Mouse (Mus musculus): Measurements from ENCODE around the gene Pde3a.

The Pde3a gene

DNA sequence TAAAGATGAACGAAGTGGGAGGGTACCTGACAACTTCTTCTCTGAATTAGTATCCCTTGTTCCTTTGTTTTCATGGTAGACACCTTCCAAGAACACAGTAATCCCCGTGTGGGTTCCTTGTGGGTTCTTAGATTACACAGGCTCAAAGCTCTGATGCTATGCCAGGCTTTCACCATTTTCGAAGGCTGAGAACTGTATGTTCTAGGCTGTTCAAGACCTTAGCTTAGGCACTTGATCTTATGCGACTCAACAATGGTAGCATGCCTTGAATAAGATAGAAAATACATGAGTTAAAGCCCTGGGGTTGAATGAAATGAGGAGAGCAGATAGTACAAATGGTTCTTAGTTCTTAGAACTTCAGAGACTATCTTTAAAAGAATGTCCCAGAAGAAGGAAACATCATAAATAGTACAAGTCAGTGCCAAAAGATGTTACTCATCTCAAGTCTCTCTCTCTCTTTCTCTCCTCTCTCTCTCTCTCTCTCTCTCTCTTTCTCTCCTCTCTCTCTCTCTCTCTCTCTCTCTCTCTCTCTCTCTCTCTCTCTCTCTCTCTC, 83.6 kb downstream of the Pde3a start:
- DNase-seq = no peak

DNA sequence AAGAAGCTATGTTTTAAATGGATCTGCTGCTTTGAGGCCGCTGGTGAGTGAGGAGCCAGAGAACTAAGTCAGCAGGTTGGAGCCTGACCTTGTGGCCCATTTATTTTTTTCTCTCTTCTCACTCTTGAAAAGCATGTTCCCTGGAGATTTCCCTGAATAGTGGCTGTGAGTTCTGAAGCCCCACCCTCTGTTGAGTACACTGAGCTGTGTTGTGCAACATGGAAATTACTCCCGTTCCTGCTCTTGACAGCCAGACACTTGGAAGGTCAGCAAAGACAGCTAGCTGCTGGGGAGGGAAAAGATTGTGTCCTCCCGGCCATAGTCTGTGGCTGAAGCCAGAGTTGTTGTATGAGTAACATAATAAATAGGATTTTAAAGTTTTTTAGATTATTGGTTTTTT, 84.2 kb downstream of the Pde3a start:
- DNase-seq = peak; percentile 74

DNA sequence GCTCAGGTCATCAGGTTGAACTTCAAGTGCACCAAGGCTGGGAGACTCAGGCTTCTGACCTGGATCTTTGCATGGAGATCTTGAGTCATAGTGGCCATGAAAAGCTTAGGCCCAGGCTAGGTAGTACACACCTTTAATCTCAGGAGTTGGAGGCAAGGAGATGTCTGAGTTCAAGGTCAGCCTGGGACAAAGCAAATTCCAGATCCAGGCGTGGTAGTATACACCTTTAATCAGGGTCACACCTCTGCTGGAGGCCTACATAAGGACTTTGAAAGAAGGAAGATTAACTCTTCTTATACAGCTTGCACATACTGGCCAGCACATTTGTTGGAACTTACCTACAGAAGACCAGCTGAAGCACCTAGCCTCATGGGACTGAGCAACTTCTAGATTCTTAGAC, 86.8 kb downstream of the Pde3a start:
- no peak for DNase-seq

DNA sequence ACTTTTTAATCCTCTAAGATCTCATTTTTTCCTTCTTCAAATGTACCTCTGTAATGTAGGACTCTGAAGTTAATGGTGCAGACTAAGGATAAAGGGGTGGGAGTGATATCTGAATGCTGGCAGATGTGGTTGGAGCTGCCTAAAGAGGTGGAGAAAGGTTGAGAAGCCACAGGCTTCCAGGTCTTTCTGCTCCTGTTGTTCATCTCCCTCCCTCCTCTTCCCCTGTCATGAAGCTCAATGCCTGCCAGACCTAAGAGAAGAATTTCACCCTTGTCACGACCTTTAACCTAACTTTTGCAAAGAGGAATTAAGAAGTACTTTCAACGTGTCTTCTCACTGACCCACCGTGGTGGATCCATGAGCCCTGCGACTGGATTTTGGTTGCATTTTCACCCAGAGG, 87.4 kb downstream of the Pde3a start:
- no peak for DNase-seq

DNA sequence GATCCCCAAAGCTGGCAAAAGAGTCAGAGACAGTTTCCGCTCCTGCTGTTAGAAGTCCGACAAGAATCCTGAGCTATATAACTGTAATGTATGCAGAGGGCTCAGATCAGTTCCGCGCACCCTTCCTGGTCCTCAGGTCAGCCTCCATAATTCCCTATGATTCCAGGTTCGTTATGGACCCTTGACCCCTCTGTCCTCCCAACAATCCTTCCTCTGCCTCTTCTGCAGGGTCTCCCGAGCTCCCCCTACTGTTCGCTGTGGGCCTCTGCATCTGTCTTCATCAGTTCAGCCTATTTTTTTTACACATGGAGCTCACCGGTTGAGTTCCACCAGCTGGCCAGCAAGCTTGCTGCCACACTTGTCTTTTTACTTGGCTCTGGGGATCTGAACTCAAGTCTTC, 88.6 kb downstream of the Pde3a start:
- DNase-seq = no peak

DNA sequence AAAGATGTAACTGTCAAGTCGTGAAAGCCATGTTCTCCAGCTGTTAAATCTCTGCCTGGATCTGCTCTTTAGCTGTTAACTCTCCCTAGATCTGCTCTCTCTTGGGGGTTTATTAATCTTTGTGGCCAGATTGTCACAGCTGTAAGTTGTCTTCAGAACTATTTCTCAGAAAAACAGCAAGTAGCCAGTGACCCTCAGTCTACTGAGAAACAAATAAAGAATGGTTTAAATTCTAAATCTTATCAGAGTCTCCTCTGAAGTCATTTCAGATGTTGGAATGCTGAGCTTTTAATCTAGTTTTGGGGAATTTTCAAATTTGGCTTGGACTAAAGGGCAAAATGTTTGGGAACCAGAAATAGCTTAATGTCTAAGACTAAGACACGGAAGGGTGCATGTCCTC, 92.3 kb downstream of the Pde3a start:
- no peak for DNase-seq

DNA sequence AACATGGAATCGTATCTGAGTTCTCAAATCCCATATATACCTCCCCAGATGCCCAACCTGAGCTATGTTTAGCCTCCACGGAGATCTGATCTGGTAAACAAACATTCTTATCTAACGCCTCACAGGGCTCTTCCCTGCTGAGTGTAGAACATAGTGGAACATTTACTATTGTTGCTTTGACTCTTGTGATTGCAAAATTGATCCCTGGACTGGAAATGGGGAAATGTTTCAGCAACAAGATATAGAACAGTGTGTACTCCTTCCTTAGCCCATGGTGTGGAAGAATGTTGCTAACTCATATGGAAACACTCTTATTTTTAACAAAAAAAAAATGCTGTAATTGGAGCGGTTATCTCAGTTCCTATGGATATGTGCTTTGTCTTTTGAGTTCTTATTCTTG, 98.8 kb downstream of the Pde3a start:
- DNase-seq = no peak

DNA sequence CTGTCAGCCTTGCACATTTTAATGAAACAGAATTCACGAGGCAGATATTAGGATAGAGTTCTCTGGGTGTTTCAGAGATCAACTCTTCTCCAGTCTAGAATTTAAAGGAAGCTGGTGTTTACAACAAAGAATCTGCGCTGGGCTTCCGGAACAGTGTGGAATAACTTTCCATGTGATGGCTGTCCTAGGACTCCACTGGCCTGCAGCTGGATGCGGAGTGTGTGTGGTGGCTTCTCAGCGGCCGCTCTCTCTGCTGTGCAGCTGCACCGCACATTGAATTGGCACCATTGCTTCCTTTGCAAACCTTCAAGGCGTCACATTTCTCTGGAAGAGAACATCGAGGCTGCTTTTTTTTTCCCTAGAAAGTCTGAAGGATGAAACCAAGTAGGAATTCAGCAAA, 99.5 kb downstream of the Pde3a start:
- DNase-seq = no peak

DNA sequence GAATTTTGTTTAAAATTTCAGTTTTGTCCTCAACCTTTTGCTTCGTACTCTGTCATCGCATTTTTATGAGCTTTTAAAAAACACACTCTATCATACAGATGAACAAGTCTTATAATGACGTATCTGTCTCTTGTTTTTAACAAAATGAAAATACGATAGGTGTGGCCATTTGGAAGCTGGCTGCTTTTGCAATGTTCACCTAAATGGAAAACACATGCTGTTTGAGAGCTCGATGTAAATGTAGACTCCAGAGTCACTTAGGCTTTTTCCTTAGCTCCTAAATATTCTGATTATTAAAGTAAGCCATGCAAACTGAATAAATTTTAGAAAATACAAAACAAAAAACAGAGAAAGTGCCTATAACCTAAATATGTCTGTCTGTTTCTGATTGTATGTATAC, 101.2 kb downstream of the Pde3a start:
- DNase-seq = no peak

DNA sequence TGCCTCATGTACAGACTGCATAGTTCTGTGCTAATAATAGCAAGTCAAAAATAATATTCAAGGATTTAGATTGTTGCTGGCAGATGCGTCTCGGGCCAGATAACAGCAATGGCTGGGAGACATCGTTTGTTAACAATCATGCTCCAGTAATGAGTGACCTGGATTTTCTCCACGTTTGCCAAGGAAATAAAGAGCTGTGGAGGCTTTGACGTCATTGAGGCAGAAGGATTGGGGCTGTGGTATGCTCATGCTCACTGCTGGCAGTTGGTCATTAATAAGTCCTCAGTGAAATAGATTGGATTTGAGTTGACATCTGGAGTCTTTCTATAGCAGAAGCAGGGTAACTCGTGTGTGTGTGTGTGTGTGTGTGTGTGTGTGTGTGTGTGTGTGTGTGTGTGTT, 103.2 kb downstream of the Pde3a start:
- no peak for DNase-seq

DNA sequence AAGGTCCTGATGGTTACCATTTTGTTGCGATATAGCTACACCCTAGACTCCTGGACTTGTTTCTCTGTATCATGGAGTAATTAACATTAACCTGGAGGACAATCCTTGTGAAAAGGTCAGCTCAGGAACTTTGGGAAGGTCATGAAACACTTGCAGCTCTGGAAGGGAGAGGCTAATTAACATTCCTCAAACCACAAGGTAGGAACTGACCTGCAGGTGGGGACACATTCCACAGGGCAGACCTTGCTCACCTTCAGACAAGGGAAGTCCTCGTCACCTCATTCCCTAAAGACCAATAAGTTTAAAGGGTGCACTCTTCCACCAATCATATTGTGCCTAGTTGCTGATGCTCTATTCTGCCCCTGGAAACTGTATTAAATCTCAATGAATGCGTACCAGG, 114.6 kb downstream of the Pde3a start:
- no peak for DNase-seq

DNA sequence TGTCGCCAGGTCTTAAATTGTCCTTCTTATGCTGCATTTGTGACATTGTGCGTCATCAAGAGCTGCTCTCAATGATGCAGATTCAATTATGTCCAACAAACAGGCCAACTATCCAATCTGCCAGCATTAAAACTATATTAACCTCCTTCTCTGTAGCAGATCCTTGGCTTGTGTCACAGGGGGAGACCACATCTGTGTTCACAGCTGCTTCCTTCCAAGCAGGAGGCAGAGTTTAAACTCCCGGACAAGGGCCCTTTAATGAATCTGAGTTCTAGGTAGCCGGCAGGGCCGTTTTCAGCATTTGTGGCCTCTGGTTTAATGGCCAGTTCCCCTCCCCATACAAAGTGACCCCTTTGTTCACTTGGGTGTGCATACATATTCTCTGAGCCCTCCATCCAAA, 118.0 kb downstream of the Pde3a start:
- DNase-seq = no peak

DNA sequence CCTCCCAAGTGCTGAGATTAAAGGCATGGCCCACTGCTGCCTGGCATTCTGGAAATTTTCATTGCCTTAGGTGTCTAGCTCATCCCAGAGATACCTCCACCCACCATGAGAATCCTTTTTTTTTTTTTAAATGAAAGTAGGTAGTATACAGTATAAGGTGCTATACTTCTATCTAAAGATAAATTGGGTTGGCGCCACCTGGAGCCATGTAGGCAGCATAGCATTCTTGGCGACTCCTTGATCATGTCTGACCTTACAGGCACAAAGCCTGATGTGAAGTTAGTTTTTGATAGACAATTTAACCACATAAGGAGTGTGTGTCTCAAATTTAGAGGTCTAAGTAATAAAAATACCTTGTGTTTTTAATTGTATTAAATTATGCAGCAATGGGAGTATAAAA, 123.6 kb downstream of the Pde3a start:
- DNase-seq = no peak

DNA sequence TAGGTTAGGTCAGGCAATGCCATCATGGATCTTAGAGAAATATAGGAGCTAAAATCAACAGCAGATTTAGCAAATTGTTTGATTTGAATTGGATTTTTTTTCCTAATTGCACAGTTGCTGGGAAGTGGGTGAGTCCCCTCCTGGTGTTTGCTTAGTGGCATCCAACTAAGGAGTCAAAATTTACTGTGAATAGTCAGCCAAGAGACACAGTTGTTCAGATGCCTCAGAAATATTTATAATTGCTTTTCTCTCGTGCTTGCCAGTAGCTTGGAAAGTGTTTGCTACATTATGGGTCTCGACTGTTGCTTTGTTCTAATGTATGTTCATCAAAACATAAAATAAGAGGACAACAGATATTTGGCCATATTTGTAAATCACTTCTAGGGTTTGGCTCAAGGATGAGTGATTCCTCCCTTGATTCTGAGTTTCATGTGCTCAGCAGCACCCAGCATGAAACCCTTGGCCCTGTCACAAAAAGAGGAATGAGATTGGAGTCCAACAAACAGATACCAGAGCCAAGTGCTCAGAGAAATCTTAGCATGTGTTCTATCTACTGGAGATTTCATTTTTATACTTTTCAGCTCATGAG, 125.5 kb downstream of the Pde3a start:
- DNase-seq = no peak

DNA sequence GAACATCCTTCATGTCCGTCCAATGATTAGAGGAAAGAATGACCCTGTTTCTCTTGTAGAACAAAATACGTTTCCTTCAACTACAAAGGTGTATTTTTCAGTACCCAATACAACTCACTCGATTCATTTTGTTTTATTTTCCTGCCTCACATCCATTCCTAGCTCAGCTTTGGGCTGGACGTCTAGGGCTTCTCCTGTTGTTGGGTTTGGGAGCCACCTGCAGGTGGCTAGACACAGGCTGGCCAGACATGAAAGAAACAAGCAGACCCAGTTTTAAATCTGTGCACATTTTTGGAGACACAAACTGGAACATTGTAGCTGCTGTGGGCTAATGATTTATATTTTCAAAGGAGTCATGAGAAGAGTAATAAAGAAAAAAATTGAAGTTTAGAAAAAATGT, 126.1 kb downstream of the Pde3a start:
- DNase-seq = no peak

DNA sequence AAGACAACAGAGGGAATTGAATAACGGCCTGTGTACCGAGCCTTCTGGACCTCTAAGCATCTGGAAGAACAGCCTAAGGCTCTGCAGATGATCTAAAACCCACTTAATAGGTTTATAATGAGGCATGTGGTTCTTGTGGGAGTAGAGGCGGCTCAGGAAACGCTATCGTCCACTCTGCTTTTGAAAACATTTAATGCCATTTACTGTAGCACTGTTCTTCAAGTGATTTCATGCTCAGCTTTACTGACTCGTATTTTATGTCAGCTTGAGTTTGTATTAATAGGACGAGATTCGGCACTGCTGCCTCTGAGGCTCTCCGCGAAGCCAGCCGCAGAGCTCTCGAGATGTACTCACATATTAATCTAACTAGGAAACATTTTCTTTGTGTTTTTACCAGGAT, 131.9 kb downstream of the Pde3a start:
- DNase-seq = no peak

DNA sequence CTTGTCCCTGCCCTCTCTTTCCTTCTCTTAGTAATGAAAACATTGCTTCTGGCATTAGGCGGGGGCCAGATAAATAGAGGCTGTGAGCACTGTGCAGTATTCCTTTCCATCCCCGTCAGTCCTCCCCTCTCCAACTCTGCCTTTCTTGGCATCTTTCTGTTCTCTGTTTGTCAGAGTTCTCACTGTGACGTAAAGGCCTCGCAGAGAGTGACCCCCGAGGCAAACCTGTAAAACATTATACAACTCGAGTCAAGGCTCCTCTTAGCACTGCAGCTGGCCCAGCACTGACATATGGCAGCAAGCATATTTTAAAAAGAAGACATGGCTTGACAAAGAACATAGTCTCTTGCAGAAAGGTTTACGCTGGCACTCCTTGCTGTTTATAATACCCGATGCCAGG, 132.4 kb downstream of the Pde3a start:
- no peak for DNase-seq

DNA sequence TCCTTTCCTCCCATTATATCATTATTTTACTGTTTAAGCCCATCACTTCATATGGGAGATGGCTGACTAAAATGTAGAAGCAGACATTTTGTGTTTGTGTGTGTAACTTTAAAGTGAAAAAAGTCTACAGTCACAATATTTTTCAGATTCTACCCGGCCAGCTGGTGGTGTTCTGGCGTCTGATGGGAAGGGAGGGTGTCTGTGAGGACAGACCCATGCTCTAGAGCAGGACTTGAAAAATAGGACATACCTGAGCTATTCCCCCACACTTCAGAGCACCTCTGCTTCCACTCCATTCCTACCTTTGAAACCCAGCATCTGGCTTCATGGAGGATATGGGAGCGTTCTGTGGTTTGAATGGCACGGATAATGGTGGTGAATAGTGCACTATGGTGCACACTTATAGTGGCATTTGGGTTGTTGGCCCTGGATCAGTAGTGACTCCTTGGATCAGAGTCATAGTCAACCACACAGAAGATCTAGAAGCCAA, 132.9 kb downstream of the Pde3a start:
- no peak for DNase-seq

DNA sequence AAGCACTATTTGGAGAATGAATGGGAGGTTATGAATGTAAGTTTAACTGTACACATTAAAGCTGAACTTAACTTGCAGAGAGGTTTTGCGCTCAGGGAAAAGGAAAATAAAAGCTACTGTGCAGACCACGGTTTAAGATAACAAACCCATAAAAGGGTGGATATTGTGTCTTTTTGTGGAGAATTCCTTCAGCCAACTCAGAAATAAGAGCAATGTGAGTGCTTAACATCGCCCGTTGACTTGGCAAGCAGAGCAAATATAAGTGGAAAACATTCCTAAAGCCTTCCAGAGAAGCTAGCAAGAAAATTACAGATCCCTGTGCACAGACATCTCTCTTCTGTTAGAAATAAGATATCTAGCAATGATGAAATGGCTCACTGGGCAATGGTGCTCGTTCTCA, 139.0 kb downstream of the Pde3a start:
- no peak for DNase-seq

DNA sequence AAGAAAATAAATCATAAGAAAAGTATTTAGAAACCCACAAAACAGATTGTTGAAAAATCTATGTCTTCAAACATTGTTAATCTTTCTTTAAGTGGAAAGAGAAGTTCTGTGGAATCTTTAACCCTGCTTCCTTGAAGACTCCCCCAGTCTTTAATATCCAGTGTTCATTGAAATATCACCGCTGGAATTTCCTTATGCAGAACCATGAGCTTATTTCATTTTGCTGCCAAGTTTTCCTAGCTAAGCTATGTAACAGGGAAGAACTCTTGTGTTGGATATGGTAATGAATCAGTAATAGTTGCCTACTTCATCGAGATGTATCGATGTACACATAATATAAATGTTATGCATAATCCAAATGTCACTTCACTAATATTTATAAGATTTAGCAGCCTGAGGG, 146.9 kb downstream of the Pde3a start:
- no peak for DNase-seq

DNA sequence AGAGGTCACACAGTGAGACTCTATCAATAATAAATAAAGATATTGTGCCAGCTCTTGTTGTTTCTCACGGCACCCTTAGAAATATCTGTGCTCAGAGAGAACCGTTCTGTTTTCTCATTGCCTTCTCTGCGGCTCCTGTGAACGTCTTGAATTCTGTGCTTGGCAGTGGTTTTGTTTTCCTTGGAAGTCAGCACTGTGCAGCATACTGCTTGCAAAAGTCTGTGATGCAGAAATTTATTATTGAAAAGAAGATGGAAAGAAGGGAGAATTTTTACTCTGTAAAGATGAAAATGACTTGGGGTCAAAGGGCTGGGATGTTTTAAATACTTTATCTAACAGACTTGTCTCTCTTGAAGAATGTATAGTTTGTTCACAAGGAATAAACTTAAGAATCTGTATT, 150.3 kb downstream of the Pde3a start:
- peak; percentile 10 for DNase-seq

DNA sequence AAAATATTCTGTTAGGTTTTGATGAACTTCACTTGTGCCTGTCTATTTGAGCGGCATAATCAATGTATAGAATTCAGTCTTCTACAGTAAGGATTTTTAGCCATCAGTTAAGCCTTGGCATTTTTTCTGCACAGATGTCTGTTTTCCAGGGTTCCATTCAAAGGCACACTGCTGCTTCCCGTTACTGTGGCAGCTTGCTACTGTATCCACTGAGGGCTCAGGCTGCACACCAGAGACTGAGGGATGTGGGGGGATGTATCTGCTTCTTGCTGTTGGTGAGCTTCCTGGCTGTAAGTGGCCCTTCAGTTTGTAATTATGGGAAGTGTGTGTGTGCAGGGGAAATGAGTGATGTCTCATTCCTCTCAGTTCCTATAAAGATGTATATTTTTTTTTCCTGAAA, 154.9 kb downstream of the Pde3a start:
- DNase-seq = no peak

DNA sequence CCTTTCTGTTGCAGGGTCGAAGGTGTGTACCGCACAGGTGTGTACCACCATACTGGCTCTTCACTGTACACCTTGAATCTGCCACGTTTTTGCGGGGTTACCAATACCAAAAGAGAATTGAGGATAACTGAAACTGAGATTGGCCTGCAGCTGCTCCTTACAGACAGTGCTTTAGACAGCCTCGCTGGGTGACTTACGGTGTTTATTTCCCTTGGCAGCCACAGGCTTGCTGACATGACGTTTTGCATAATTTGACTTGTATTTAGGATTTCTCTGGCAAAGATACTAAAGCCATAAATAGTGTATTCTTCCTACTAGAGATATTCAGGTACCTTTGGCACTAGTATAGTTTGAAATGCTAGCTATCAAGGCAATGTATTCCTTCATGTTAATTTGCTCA, 155.6 kb downstream of the Pde3a start:
- DNase-seq = no peak

DNA sequence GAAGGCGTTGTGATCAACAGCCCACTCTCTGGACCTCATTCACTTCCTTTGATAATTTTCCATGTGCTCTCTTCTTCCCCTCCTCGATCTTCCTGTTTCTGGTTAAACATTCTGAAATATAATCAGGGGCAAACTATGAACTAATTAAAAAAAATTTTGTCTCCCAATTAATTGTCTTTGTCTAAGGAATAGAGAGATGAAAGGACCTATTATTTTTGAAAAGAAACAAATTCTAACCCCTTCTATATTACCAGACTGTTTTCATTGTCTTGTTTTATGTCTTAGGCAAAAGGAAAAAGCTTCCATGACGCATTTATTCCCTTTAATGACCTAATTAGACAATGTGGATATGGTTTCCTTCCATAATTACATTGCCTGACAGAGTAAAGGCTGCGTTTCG, 156.4 kb downstream of the Pde3a start:
- DNase-seq = no peak

DNA sequence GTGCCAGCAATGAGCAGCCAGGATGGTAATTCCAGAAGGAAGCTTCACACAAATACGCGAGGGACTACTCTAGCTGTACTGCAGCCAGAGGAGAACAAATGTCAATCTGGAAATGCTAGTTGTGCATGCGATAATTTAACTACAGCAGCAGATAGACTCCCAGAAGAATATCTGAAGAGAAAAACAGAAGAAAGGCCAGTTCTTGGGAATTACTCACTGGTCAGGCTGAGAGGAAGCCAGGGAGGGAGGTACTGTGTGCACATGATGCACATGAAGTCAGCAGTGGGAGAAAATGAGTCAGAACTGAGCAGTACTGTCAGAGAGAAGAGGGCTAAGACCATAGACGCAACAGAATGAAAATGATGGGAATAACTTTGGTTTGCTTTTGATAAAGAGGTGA, 159.7 kb downstream of the Pde3a start:
- no peak for DNase-seq

DNA sequence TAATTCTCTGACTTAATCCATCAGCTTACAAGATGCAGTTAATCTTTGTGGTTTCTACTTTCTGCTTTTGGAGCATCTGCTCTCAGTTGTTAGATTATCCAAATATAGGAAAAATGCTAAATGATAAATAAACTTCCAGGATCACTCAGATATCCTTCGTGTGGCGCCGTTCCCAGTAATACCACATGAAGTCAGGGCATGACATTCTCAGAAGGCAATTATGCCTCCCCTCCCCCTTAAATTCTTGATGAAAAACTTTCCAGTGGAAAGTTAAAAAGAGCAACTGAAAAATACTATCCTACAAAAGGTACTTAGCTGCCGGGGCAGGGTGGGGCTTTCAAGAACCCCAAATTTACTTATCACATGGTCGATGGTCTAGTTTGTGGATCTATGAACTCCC, 161.8 kb downstream of the Pde3a start:
- no peak for DNase-seq
